Mouse (Mus musculus): ENCODE data around the gene Cdk6. TPM values are rescaled to one million over a fixed set of nuclear protein-coding genes. Genes with fewer than 3 reads are reported as not detected.
A peak's percentile ranks its signal among the peaks of the same experiment; 100 is the strongest.

Gene Cdk6
- polyA plus RNA-seq, 1 experiment from 2014 or later: 16.0 TPM

GRCm38 (mm10) chr5:3363036-3363983 lies 22.0 kb downstream of the Cdk6 start:
- Histone ChIP-seq H3K27me3 (ENCODE audit: control insufficient read depth, insufficient read depth, low read depth, low read length) (no peaks in the 10 kb centered on the region), H3K4me3 (ENCODE audit: low read depth, low read length) (no peak overlapping the region), H3K4me2 (ENCODE audit: low read depth, low read length) (no peak overlapping the region), H3K9me3 (replicated peaks; ENCODE audit: control insufficient read depth, low read length) (no peaks in the 10 kb centered on the region), H3K27ac (ENCODE audit: low read length) (no peak overlapping the region), H3K9ac (ENCODE audit: low read depth, low read length) (no peak overlapping the region), H3K36me3 (ENCODE audit: control insufficient read depth, insufficient read depth) (no peaks in the 10 kb centered on the region), H3K4me1 (ENCODE audit: control insufficient read depth, low read depth, low read length) (peaks cover 29% of the 10 kb centered on the region)
- 51% methylated on average over 15 of the region's 15 CpGs for WGBS (ENCODE audit: insufficient replicate concordance)
- peak; percentile 17; the same call in 1 of the 2 replicates for ATAC-seq (ENCODE audit: low read depth)

GRCm38 (mm10) chr5:3367045-3367444 lies 25.8 kb downstream of the Cdk6 start:
- Histone ChIP-seq H3K4me2 (ENCODE audit: low read depth, low read length) (no peak overlapping the region), H3K4me3 (ENCODE audit: low read depth, low read length) (no peak overlapping the region), H3K36me3 (ENCODE audit: control insufficient read depth, insufficient read depth) (no peaks in the 10 kb centered on the region), H3K9ac (ENCODE audit: low read depth, low read length) (no peak overlapping the region), H3K27ac (ENCODE audit: low read length) (no peak overlapping the region), H3K27me3 (ENCODE audit: control insufficient read depth, insufficient read depth, low read depth, low read length) (no peaks in the 10 kb centered on the region), H3K4me1 (ENCODE audit: control insufficient read depth, low read depth, low read length) (peaks cover 7% of the 10 kb centered on the region), H3K9me3 (replicated peaks; ENCODE audit: control insufficient read depth, low read length) (no peaks in the 10 kb centered on the region)
- 87% methylated on average over 4 of the region's 4 CpGs for WGBS (ENCODE audit: insufficient replicate concordance)
- no peak for ATAC-seq (ENCODE audit: low read depth)

- Histone ChIP-seq H3K9me3 (replicated peaks; ENCODE audit: control insufficient read depth, low read length) (no peaks in the 10 kb centered on the region), H3K9ac (ENCODE audit: low read depth, low read length) (no peak overlapping the region), H3K4me2 (ENCODE audit: low read depth, low read length) (no peak overlapping the region), H3K27ac (ENCODE audit: low read length) (no peak overlapping the region), H3K4me1 (ENCODE audit: control insufficient read depth, low read depth, low read length) (peaks cover 2% of the 10 kb centered on the region; the same call in 1 of the 2 replicates), H3K36me3 (ENCODE audit: control insufficient read depth, insufficient read depth) (no peaks in the 10 kb centered on the region), H3K4me3 (ENCODE audit: low read depth, low read length) (no peak overlapping the region), H3K27me3 (ENCODE audit: control insufficient read depth, insufficient read depth, low read depth, low read length) (no peaks in the 10 kb centered on the region)
- peak; percentile 47; the same call in 1 of the 2 replicates for ATAC-seq (ENCODE audit: low read depth)
- 48% methylated on average over 6 of the region's 6 CpGs for WGBS (ENCODE audit: insufficient replicate concordance)
Observed at GRCm38 (mm10) chr5:3369317-3369716, 28.0 kb downstream of the Cdk6 start.

GRCm38 (mm10) chr5:3371212-3371611 lies 29.9 kb downstream of the Cdk6 start:
- H3K4me1 ChIP-seq (ENCODE audit: control insufficient read depth, low read depth, low read length): peaks cover 4% of the 10 kb centered on the region
- no peaks in the 10 kb centered on the region for H3K27me3 ChIP-seq (ENCODE audit: control insufficient read depth, insufficient read depth, low read depth, low read length)
- no peaks in the 10 kb centered on the region for H3K36me3 ChIP-seq (ENCODE audit: control insufficient read depth, insufficient read depth)
- no peaks in the 10 kb centered on the region for H3K9me3 ChIP-seq (replicated peaks; ENCODE audit: control insufficient read depth, low read length)
- no peak for ATAC-seq (ENCODE audit: low read depth)
- no peak overlapping the region for H3K4me3 ChIP-seq (ENCODE audit: low read depth, low read length)
- H3K4me2 ChIP-seq (ENCODE audit: low read depth, low read length): no peak overlapping the region
- H3K27ac ChIP-seq (ENCODE audit: low read length): no peak overlapping the region
- H3K9ac ChIP-seq (ENCODE audit: low read depth, low read length): no peak overlapping the region
- WGBS (ENCODE audit: insufficient replicate concordance): 40% methylated on average over 2 of the region's 2 CpGs

- H3K4me3 ChIP-seq (ENCODE audit: low read depth, low read length): no peak overlapping the region
- no peak overlapping the region for H3K27ac ChIP-seq (ENCODE audit: low read length)
- no peak overlapping the region for H3K9ac ChIP-seq (ENCODE audit: low read depth, low read length)
- H3K36me3 ChIP-seq (ENCODE audit: control insufficient read depth, insufficient read depth): no peaks in the 10 kb centered on the region
- no peaks in the 10 kb centered on the region for H3K9me3 ChIP-seq (replicated peaks; ENCODE audit: control insufficient read depth, low read length)
- no peaks in the 10 kb centered on the region for H3K27me3 ChIP-seq (ENCODE audit: control insufficient read depth, insufficient read depth, low read depth, low read length)
- 76% methylated on average over 10 of the region's 10 CpGs for WGBS (ENCODE audit: insufficient replicate concordance)
- H3K4me2 ChIP-seq (ENCODE audit: low read depth, low read length): no peak overlapping the region
- ATAC-seq (ENCODE audit: low read depth): no peak
- peaks cover 4% of the 10 kb centered on the region for H3K4me1 ChIP-seq (ENCODE audit: control insufficient read depth, low read depth, low read length)
Observed at GRCm38 (mm10) chr5:3373170-3373569, 31.9 kb downstream of the Cdk6 start.

GRCm38 (mm10) chr5:3374763-3375162 lies 33.5 kb downstream of the Cdk6 start:
- Histone ChIP-seq H3K36me3 (ENCODE audit: control insufficient read depth, insufficient read depth) (no peaks in the 10 kb centered on the region), H3K4me3 (ENCODE audit: low read depth, low read length) (no peak overlapping the region), H3K4me2 (ENCODE audit: low read depth, low read length) (no peak overlapping the region), H3K9ac (ENCODE audit: low read depth, low read length) (no peak overlapping the region), H3K27me3 (ENCODE audit: control insufficient read depth, insufficient read depth, low read depth, low read length) (no peaks in the 10 kb centered on the region), H3K4me1 (ENCODE audit: control insufficient read depth, low read depth, low read length) (peaks cover 7% of the 10 kb centered on the region), H3K27ac (ENCODE audit: low read length) (no peak overlapping the region), H3K9me3 (replicated peaks; ENCODE audit: control insufficient read depth, low read length) (no peaks in the 10 kb centered on the region)
- 70% methylated on average over 10 of the region's 10 CpGs for WGBS (ENCODE audit: insufficient replicate concordance)
- no peak for ATAC-seq (ENCODE audit: low read depth)

- Histone ChIP-seq H3K27me3 (ENCODE audit: control insufficient read depth, insufficient read depth, low read depth, low read length) (no peaks in the 10 kb centered on the region), H3K9me3 (replicated peaks; ENCODE audit: control insufficient read depth, low read length) (no peaks in the 10 kb centered on the region), H3K9ac (ENCODE audit: low read depth, low read length) (no peak overlapping the region), H3K4me1 (ENCODE audit: control insufficient read depth, low read depth, low read length) (peaks cover 8% of the 10 kb centered on the region), H3K4me3 (ENCODE audit: low read depth, low read length) (no peak overlapping the region), H3K4me2 (ENCODE audit: low read depth, low read length) (no peak overlapping the region), H3K27ac (ENCODE audit: low read length) (no peak overlapping the region), H3K36me3 (ENCODE audit: control insufficient read depth, insufficient read depth) (no peaks in the 10 kb centered on the region)
- WGBS (ENCODE audit: insufficient replicate concordance): 76% methylated on average over 2 of the region's 2 CpGs
- no peak for ATAC-seq (ENCODE audit: low read depth)
Observed at GRCm38 (mm10) chr5:3376167-3376566, 34.9 kb downstream of the Cdk6 start.

GRCm38 (mm10) chr5:3379252-3379651 lies 38.0 kb downstream of the Cdk6 start:
- Histone ChIP-seq H3K9me3 (replicated peaks; ENCODE audit: control insufficient read depth, low read length) (no peaks in the 10 kb centered on the region), H3K9ac (ENCODE audit: low read depth, low read length) (no peak overlapping the region), H3K27me3 (ENCODE audit: control insufficient read depth, insufficient read depth, low read depth, low read length) (no peaks in the 10 kb centered on the region), H3K4me3 (ENCODE audit: low read depth, low read length) (no peak overlapping the region), H3K4me1 (ENCODE audit: control insufficient read depth, low read depth, low read length) (peaks cover 19% of the 10 kb centered on the region), H3K27ac (ENCODE audit: low read length) (no peak overlapping the region), H3K4me2 (ENCODE audit: low read depth, low read length) (no peak overlapping the region), H3K36me3 (ENCODE audit: control insufficient read depth, insufficient read depth) (no peaks in the 10 kb centered on the region)
- peak; percentile 28 for ATAC-seq (ENCODE audit: low read depth)
- 47% methylated on average over 4 of the region's 4 CpGs for WGBS (ENCODE audit: insufficient replicate concordance)

GRCm38 (mm10) chr5:3380692-3381233 lies 39.5 kb downstream of the Cdk6 start:
- Histone ChIP-seq H3K4me1 (ENCODE audit: control insufficient read depth, low read depth, low read length) (peaks cover 17% of the 10 kb centered on the region), H3K27ac (ENCODE audit: low read length) (no peak overlapping the region), H3K4me2 (ENCODE audit: low read depth, low read length) (no peak overlapping the region), H3K4me3 (ENCODE audit: low read depth, low read length) (no peak overlapping the region), H3K36me3 (ENCODE audit: control insufficient read depth, insufficient read depth) (no peaks in the 10 kb centered on the region), H3K27me3 (ENCODE audit: control insufficient read depth, insufficient read depth, low read depth, low read length) (no peaks in the 10 kb centered on the region), H3K9ac (ENCODE audit: low read depth, low read length) (no peak overlapping the region), H3K9me3 (replicated peaks; ENCODE audit: control insufficient read depth, low read length) (no peaks in the 10 kb centered on the region)
- 72% methylated on average over 9 of the region's 9 CpGs for WGBS (ENCODE audit: insufficient replicate concordance)
- ATAC-seq (ENCODE audit: low read depth): no peak
